Mouse (Mus musculus) c-Kit-positive CD71-positive TER-119-negative erythroid progenitor cells, embryonic 14.5 days (primary cell): ENCODE data around the gene Rilpl1.
"Not testable (repeated sequence)": the region's sequence is repeated elsewhere in the genome, so short reads cannot be mapped to it uniquely, and the experiment has no call there.

Source experiments
- DNase-seq: peaks from one replicate; pipeline ENCODE4 v3.0.0-alpha.2; 2013; ENCODE audit warnings: low read depth

The Rilpl1 gene

GRCm38 (mm10) chr5:124529191-124529651 lies 2.0 kb downstream of the Rilpl1 start:
- DNase-seq = no peak

- no peak for DNase-seq
Observed at GRCm38 (mm10) chr5:124528791-124529190, 2.4 kb downstream of the Rilpl1 start.

GRCm38 (mm10) chr5:124528351-124528750 lies 2.8 kb downstream of the Rilpl1 start:
- no peak for DNase-seq

DNA sequence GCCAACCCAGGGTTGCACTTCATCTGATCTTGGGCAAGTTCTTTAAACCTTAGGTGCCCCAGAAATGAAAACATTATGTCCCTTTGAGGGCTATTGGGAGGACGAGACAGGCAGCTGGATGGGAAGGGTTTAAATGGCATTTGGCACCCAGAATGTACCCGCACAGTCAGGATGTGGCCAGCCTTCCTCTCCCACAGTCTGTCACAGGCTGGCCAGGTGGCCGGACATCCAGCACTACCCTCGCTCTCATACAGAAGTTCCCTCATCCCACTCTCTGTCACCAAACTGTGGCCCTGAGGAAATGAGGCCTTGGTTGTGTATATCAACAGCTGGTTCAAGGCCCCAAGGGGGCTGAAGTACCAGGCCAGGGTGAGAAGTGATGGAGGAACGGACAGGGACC lies 6.2 kb downstream of the Rilpl1 start:
- no peak for DNase-seq

GRCm38 (mm10) chr5:124523032-124523431 lies 8.2 kb downstream of the Rilpl1 start:
- peak; percentile 28 for DNase-seq

DNA sequence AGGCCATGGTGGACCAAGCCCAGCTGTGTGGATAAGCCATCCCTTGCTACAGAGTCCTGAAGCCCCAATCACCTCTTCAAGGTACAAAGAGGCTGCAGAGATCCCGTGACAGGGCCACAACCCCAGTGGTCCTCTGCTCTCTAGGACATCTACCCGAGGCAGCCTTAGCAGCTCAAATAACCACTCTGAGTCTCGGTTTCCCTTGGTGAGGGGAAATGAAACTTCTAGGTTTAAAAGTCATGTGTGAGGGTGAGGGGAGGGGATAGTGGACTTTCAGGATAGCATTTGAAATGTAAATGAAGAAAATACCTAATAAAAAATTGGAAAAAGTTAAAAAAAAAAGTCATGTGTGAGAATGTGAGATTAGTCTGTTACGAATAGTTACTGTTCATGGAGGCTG lies 9.6 kb downstream of the Rilpl1 start:
- no peak for DNase-seq

DNA sequence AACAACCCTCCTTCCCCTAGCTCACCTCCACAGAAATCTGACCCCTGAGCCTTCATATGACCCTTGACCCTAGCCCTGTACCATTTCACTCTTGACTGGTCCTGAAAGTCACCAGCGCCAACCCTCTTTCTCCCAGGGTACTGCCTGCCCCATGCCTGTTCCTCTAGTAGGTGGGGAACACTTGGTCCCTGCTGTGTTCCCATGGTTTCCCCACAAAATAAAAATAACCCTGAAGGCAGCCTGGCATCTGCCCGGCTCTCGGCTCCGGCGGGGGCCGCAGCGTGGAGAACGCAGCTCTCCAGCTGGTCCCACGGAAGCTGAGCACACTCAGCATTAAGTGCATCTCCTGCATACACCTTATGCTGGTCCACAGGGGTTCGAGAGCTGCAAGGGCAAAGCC lies 12.5 kb downstream of the Rilpl1 start:
- DNase-seq = no peak

DNA sequence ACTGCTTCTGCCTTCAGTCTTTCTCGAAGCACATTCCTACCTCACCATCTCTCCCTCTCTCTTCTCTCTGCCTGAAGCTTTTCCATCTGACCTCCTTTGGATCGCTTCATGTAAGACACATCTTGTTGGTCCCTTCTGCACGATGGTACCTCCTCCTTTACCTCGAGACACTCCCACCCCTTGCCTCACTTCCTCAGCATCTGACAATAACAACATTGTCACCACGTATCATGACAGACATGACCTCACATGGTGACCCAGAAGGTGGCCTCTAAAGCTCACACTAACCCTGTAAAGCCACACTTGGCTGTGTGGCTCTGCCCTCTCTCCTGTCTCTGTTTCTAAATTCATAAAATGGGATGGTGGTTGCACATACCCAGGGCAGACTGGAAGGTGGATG lies 15.4 kb downstream of the Rilpl1 start:
- no peak for DNase-seq

GRCm38 (mm10) chr5:124510536-124511050 lies 20.6 kb downstream of the Rilpl1 start:
- no peak for DNase-seq

DNA sequence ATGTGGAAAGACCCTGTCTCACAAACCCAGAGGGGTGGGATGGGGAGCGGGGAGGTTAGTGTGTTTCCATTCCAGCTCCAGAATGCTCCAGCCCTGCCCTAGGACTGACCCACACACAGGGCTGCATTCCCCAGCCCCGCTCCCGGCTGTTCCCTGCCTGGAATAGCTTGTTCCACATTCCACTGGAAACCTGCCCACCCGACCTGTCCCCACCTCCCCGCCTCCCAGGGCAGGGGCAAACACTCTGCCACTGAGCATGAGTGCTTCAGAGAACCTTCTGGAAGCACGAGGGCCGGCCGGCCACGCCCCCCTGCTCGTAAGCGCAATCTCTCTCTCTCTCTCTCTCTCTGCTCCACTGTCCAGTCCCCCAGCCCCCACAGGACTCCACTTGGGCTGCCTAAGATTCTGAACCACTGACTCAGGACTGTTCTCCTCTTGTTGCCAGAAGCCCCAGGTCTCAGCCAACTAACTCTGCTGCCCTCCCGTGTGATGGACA lies 21.4 kb downstream of the Rilpl1 start:
- DNase-seq = no peak

- DNase-seq = no peak
Observed at GRCm38 (mm10) chr5:124509200-124509599, 22.0 kb downstream of the Rilpl1 start.

DNA sequence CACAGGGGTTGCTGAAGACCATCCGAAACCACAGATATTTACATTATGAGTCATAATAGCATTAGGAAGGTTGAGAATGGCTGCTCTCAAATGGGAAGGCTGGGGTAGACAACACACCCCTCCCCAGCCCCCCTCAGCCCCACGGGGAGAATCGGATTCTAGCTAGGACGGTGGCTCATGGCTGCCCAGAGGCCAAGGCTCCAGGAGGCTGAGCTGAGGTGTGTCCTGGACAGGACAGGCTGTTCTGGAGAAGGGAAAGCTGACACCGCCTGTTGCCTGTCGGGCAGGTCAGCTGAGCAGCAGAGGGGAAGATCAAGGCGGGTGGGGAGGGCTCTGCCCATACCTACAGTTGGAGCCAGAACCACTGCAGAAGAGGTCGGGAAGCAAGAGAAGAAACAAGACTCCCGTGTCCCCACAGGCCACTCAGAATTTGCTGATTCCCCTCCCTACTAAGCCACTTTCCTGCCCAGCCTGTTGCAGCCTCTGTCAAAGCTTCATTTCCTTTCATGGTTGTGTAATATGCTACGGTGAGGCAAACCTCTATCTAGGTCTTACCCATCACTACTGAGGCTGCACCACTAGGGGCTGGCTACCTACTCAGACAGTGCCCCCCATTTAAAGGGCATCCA lies 24.3 kb downstream of the Rilpl1 start:
- DNase-seq = no peak

DNA sequence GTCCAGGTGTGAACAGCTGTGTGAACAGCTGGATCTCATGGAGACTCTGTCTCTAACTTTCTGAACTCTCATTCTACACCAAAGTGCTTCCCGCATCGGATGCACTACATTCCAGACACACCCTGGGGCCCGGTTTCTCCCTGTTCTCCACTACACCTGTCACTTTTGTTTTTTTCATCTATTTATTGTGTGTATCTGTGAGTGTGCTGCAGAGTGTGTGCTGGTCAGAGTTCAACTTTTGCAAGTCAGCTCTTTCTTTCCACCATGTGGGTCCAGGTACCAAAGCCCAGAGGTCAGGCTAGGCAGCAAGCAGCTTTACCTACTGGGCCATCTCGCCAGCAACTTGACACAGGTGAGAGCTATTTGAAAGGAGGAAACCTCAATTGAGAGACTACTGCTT lies 26.0 kb downstream of the Rilpl1 start:
- DNase-seq = no peak

DNA sequence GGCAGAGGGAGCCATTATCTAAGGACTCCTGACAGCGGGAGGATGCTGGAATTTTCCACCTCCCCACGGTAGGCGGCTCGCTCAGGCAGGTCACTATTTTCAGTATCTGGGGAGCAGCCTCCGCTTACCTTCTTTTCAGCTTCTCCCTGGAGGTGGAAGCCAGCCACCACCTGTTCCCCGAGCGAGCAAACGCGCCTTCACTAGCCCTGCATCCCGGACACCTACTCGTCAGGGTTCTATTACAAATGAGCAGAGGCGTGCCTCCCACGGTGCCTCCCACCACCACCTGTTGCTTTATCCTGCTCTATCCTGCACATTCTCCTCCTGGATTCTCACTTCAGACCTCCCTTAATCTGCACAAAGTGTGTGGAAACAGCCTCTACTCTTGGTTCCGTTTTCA lies 27.4 kb downstream of the Rilpl1 start:
- no peak for DNase-seq

- DNase-seq = no peak
Observed at GRCm38 (mm10) chr5:124501541-124501940, 29.6 kb downstream of the Rilpl1 start.

- no peak for DNase-seq
Observed at GRCm38 (mm10) chr5:124500573-124500972, 30.6 kb downstream of the Rilpl1 start.

- DNase-seq = not testable (repeated sequence)
Observed at GRCm38 (mm10) chr5:124500037-124500436, 31.2 kb downstream of the Rilpl1 start.

DNA sequence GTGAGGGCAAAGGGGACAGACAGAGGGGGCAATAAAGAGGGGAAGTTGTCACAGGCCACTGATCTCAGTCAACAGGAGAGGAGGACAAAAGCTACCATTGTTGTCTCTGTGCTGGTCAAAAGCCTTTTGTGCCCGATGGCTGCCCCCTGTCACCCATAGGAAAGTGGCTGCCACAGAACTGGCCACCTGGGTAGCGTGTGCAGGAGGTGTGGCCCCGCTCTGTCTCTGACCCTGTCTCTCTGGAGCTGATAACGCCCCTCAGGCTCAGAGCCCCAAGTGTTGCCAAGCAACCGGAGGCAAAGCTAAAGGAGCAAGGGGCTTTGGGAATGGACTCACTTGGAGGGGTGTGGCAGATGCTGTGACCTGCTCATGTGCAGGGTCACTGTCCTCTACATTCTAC lies 32.2 kb downstream of the Rilpl1 start:
- DNase-seq = no peak

DNA sequence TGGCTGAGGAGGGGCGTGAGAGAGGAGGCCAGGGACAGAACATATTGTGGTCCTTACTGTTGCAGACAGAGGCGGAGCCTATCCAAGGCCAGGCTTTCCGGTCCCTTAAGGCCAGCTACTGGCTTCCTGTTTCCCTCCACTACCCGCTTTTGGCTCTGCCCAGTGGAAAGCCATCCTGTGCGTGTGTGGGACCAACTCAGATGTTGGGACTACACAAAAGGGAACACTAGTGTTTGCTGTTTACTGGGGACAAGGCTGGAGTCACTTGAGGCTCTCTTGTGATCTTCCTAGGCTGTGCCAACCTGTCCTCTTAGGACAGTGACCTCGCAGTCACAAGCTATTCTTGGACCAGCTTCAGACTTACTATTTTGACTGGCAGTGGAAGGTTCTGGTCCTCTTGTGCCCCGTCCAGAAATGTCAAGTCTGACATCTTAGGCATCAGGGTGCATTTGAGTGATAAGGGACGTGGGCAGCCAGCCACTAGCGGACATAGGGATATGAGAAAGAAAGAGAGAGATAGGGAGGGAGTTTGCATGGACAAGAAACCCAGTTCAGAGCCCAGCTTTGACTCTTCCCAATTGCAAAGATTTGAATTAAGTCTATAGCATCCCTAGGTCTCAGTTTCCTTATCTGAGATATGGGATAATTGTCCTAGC lies 32.8 kb downstream of the Rilpl1 start:
- DNase-seq = no peak

DNA sequence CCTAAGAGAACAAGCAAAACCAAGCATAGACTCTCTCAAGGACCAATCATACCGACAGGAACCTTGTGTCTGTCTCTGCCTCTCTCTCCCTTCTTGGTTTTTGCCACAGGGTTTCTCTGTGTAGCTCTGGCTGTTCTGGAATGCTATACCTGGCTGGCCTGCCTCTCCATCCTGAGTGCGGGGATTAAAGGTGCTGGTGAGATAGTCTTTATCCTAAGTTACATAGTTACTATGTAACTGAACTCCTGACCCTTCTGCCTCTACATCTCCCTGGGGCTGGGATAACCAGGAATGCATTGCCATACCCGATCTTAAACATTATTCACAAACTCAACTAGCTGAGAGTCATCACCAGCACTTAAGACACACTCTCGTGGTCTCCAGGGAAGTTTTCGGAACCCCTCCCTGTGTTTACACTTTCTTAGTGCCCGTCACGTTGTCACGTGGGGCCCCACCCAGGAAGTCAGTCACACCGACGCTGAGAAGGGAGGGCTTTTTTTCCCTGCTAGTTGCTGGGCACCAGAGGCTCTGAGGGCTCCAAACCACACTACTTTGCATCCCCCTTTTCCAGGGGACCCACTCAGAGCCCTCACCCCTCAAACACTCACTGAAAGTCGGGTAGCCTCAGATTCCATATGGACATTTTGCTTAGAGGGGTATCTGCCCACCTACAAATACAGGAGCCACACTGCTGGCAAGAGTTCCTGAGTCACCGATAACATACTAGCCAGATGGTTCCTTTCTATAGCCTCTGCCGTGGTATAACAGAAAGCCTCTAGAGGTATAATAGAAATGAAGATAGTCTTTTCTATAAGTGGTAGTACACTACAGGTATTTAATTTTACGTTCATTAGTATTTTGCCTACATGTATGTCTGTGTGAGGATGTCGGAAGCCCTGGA lies 34.3 kb downstream of the Rilpl1 start:
- no peak for DNase-seq

GRCm38 (mm10) chr5:124495547-124495946 lies 35.6 kb downstream of the Rilpl1 start:
- DNase-seq = no peak

DNA sequence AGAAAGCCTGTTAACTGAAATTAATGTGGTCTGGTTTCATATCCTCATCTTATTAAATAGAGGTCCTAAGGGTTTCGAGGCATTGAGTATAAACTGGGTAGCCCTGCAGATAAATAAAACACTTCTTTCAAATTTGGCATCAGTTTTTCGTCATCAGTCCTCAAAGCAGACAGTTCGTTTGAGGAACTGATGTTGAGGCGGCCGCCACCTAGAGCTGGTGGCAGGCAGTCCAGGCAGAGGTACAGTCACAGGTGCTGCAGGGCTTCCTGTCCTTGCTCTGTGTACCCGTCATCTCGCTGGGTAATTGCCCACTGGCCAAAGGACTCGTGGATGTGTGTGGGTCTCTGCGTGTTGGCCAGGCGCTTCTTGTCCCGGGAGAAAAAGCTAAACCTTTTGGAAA lies 37.7 kb downstream of the Rilpl1 start:
- DNase-seq = no peak

GRCm38 (mm10) chr5:124492618-124493017 lies 38.6 kb downstream of the Rilpl1 start:
- no peak for DNase-seq
